ENCODE assay signal across 8 mouse cellular contexts in genomic region chr6:125131302-125132156, GRCm38 (mm10). TPM values are rescaled to one million over a fixed set of nuclear protein-coding genes. Genes with fewer than 3 reads are reported as not detected.
DNase-seq lines count a peak whose midpoint lies in the region; ATAC-seq lines count a peak whose summit lies in the region.

Gene Nop2, plus strand, starts transcription at chr6:125131909.

- 1% methylated on average over 61 of the region's 66 CpGs for WGBS in hindbrain, embryonic 11.5 days

- H3K9ac ChIP-seq in hindbrain, embryonic 11.5 days (ENCODE audit: low read depth, low read length) = peak within 1 kb of the TSS; percentile 83

- no peaks in the 10 kb centered on the region for H3K27me3 ChIP-seq in hindbrain, embryonic 11.5 days (ENCODE audit: control insufficient read depth, insufficient read depth, low read length)

- H3K4me3 ChIP-seq in hindbrain, embryonic 11.5 days (ENCODE audit: low read depth, low read length) = peak within 1 kb of the TSS; percentile 88

- 0 out of 2 replicates have a peak, but pooled peaks cover 2% of the 10 kb centered on the region for H3K4me1 ChIP-seq in hindbrain, embryonic 11.5 days (replicated peaks; ENCODE audit: control insufficient read depth, insufficient read depth, low read length)

- H3K27ac ChIP-seq in hindbrain, embryonic 11.5 days (ENCODE audit: low read depth, low read length) = peak within 1 kb of the TSS; percentile 66

- H3K36me3 ChIP-seq in hindbrain, embryonic 11.5 days (ENCODE audit: control insufficient read depth, insufficient read depth, low read length) = peaks cover 23% of the 10 kb centered on the region; the same call in 1 of the 2 replicates

- ATAC-seq in hindbrain, embryonic 11.5 days (ENCODE audit: low FRiP score) = peak; percentile 97

- DNase-seq in Muller cell, postnatal 12 days (ENCODE audit: inconsistent ontology term) = peak; percentile 96
- DNase-seq in cerebellum, adult 9-10 months = peak; percentile 80
- DNase-seq in frontal cortex, adult 2 months (ENCODE audit: extremely low spot score in 1 of 2, low spot score in 1 of 2) = peak in 1 of 2 experiments; percentile 87
- peak; percentile 98 for DNase-seq in hindbrain, embryonic 11.5 days (ENCODE audit: low spot score)
- DNase-seq in layer of hippocampus, postnatal 25 days (ENCODE audit: extremely low spot score in 1 of 2, low spot score in 1 of 2) = peak; percentile 63 to 72
- peak; percentile 90 for DNase-seq in lung, postnatal 36 days
- DNase-seq in retina, postnatal 1 day = peak; percentile 96
- peak; percentile 77 to 81 for DNase-seq in urinary bladder, adult 18-20 months (ENCODE audit: low spot score in 2 of 2)

- peak within 1 kb of the TSS; percentile 81 for H3K4me2 ChIP-seq in hindbrain, embryonic 11.5 days (replicated peaks; ENCODE audit: low read depth, low read length)

- no peaks in the 10 kb centered on the region for H3K9me3 ChIP-seq in hindbrain, embryonic 11.5 days (ENCODE audit: control insufficient read depth, low read length)

RNA-seq across cellular contexts. Expression of gene Nop2, which starts in this region (rescaled TPM):
- 22.0 and 22.3 TPM in 2 replicates for polyA plus RNA-seq in frontal cortex, adult 2 months (2012; rRNA removed)
- 45.3 and 58.8 TPM in 2 replicates for polyA plus RNA-seq in hindbrain, embryonic 11.5 days (2014; fragmentation: Nextera tagmentation; extraction: Ambion mirVana)
- 10 to 100 TPM; 29.5 TPM for total RNA-seq in layer of hippocampus, postnatal 25 days (2021)
